Mouse (Mus musculus): ENCODE data around the gene St6galnac3. TPM values are rescaled to one million over a fixed set of nuclear protein-coding genes. Genes with fewer than 3 reads are reported as not detected.
A peak's percentile ranks its signal among the peaks of the same experiment; 100 is the strongest.

The St6galnac3 gene
- total and polyA plus RNA-seq, 2 experiments from 2014 or later: 7.3 to 9.9 TPM

GRCm38 (mm10) chr3:153584836-153585235 lies 140.1 kb downstream of the St6galnac3 start:
- no peak for TF ChIP-seq CTCF (IDR thresholded peaks at IDR 0.05; ENCODE audit: low read depth)
- ATAC-seq: peak; percentile 64

GRCm38 (mm10) chr3:153582065-153582464 lies 142.9 kb downstream of the St6galnac3 start:
- no peaks in the 10 kb centered on the region for H3K36me3 ChIP-seq (ENCODE audit: insufficient read depth, low read length)
- no peaks in the 10 kb centered on the region for H3K9me3 ChIP-seq (ENCODE audit: low read length)
- 72% methylated on average over 4 of the region's 4 CpGs for WGBS

More at GRCm38 (mm10) chr3:153584836-153585235, 140.1 kb downstream of the St6galnac3 start:
- Histone ChIP-seq H3K9ac (replicated peaks; ENCODE audit: low read length) (no peak overlapping the region), H3K4me3 (ENCODE audit: low read length) (no peak overlapping the region), H3K27me3 (ENCODE audit: insufficient read depth, low read length) (no peaks in the 10 kb centered on the region), H3K4me2 (ENCODE audit: low read depth, low read length) (no peak overlapping the region), H3K9me3 (ENCODE audit: low read length) (no peaks in the 10 kb centered on the region), H3K27ac (no peak overlapping the region), H3K36me3 (ENCODE audit: insufficient read depth, low read length) (no peaks in the 10 kb centered on the region), H3K4me1 (ENCODE audit: insufficient read depth, low read length) (peaks cover 7% of the 10 kb centered on the region)
- WGBS: 31% methylated on average over 3 of the region's 3 CpGs
- peak; percentile 71 for DNase-seq (ENCODE audit: low spot score)

GRCm38 (mm10) chr3:153580625-153581024 lies 144.3 kb downstream of the St6galnac3 start:
- Histone ChIP-seq H3K4me2 (ENCODE audit: low read depth, low read length) (no peak overlapping the region), H3K36me3 (ENCODE audit: insufficient read depth, low read length) (no peaks in the 10 kb centered on the region), H3K9ac (replicated peaks; ENCODE audit: low read length) (no peak overlapping the region), H3K4me1 (ENCODE audit: insufficient read depth, low read length) (peaks cover 7% of the 10 kb centered on the region; the same call in 1 of the 2 replicates), H3K27ac (no peak overlapping the region), H3K27me3 (ENCODE audit: insufficient read depth, low read length) (no peaks in the 10 kb centered on the region), H3K9me3 (ENCODE audit: low read length) (no peaks in the 10 kb centered on the region), H3K4me3 (ENCODE audit: low read length) (no peak overlapping the region)
- no peak for DNase-seq (ENCODE audit: low spot score)
- TF ChIP-seq CTCF (IDR thresholded peaks at IDR 0.05; ENCODE audit: low read depth): no peak
- whole genome bisulfite sequencing: 43% methylated on average over 2 of the region's 2 CpGs
- ATAC-seq: no peak

More at GRCm38 (mm10) chr3:153582065-153582464, 142.9 kb downstream of the St6galnac3 start:
- ATAC-seq (no peak), DNase-seq (ENCODE audit: low spot score) (no peak)
- no peak overlapping the region for H3K4me3 ChIP-seq (ENCODE audit: low read length)
- no peak overlapping the region for H3K27ac ChIP-seq
- H3K4me2 ChIP-seq (ENCODE audit: low read depth, low read length): no peak overlapping the region
- H3K4me1 ChIP-seq (ENCODE audit: insufficient read depth, low read length): peaks cover 7% of the 10 kb centered on the region
- H3K9ac ChIP-seq (replicated peaks; ENCODE audit: low read length): no peak overlapping the region
- no peak for TF ChIP-seq CTCF (IDR thresholded peaks at IDR 0.05; ENCODE audit: low read depth)
- no peaks in the 10 kb centered on the region for H3K27me3 ChIP-seq (ENCODE audit: insufficient read depth, low read length)

DNA sequence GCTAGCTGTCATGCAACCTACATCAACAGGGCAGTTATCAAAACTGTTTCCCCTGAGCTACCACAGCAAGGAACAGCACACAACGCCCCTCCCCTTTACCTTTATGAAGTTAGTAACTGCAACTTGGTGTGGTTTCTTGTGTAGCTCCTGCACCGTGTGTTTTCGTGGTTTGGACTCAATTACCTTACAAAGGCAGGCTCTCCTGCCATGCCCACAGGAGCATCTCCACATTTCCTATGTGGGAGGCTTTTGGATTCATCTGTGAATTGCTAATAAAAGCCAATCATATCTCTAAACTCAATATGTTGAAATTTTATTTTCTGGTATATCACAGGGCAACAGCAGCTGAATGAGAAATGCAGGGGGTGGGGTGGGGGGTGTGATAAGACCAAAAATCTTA lies 144.8 kb downstream of the St6galnac3 start:
- TF ChIP-seq CTCF (IDR thresholded peaks at IDR 0.05; ENCODE audit: low read depth): no peak
- H3K9ac ChIP-seq (replicated peaks; ENCODE audit: low read length): no peak overlapping the region
- no peaks in the 10 kb centered on the region for H3K36me3 ChIP-seq (ENCODE audit: insufficient read depth, low read length)
- peaks cover 7% of the 10 kb centered on the region; the same call in 1 of the 2 replicates for H3K4me1 ChIP-seq (ENCODE audit: insufficient read depth, low read length)
- DNase-seq (ENCODE audit: low spot score): no peak
- WGBS: 74% methylated on average over 3 of the region's 3 CpGs
- H3K4me3 ChIP-seq (ENCODE audit: low read length): no peak overlapping the region
- no peaks in the 10 kb centered on the region for H3K9me3 ChIP-seq (ENCODE audit: low read length)
- ATAC-seq: no peak
- H3K27ac ChIP-seq: no peak overlapping the region
- no peak overlapping the region for H3K4me2 ChIP-seq (ENCODE audit: low read depth, low read length)
- H3K27me3 ChIP-seq (ENCODE audit: insufficient read depth, low read length): no peaks in the 10 kb centered on the region

DNA sequence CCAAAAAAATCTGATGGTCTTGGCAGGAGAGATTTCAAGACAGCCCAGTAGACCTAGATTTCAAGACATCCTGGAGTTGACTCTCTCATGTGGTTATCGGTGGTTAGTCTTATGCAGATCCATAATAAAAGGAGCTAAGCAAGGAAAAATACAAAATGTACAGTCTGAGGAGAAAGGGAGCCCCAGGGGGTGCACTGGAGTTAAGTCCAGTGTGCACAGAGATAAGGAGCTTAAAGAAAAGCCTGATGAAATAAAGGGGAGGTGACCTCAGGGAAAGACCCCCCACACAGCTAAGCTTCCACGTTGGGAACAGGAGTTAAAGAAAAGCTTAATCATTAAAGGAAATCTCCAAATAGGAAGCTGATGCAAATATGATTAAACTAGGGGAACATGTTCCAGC lies 147.7 kb downstream of the St6galnac3 start:
- Histone ChIP-seq H3K27me3 (ENCODE audit: insufficient read depth, low read length) (no peaks in the 10 kb centered on the region), H3K36me3 (ENCODE audit: insufficient read depth, low read length) (no peaks in the 10 kb centered on the region), H3K4me2 (ENCODE audit: low read depth, low read length) (no peak overlapping the region), H3K9me3 (ENCODE audit: low read length) (no peaks in the 10 kb centered on the region), H3K9ac (replicated peaks; ENCODE audit: low read length) (no peak overlapping the region), H3K4me1 (ENCODE audit: insufficient read depth, low read length) (peaks cover 7% of the 10 kb centered on the region; the same call in 1 of the 2 replicates), H3K4me3 (ENCODE audit: low read length) (no peak overlapping the region), H3K27ac (no peak overlapping the region)
- 69% methylated on average over 2 of the region's 2 CpGs for WGBS
- no peak for ATAC-seq
- no peak for TF ChIP-seq CTCF (IDR thresholded peaks at IDR 0.05; ENCODE audit: low read depth)
- DNase-seq (ENCODE audit: low spot score): no peak

DNA sequence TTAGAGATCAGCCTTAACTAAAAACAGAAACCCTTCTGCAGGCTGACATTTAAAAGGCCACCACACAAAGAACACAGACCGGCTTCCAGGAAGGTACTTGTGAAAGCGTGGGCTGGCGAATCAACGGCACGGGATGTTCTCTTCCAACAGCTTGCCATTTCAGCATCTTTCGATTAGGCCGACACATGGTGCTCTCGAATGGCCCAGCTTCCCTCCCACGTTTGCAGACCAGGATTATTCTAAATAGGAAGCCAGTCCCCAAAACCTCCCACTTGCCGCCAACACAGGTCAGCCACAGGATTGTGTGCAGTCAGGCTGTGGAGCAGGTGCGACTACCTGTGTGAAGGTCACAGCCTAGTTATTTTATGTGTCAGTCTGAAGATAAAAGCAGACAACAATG lies 153.8 kb downstream of the St6galnac3 start:
- no peak for ATAC-seq
- H3K27ac ChIP-seq: no peak overlapping the region
- no peak overlapping the region for H3K9ac ChIP-seq (replicated peaks; ENCODE audit: low read length)

DNA sequence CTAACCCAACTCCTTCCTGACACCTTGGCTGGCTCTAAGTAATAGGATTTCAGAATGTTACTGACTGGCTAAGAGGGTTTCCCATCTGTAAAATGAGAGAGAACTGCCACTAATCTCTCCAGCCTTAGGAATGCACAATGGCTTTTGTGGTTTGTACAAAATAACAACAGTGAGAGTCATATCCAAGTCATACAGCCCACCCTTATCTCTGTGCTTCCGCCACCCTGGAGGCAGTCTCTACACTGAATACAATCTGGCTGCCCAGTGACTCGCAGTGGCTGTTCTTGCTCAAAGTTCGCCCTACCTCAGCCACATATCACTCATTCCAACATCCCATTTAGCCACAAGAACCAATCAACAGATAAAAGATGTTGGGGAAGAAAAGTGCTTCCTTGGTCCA lies 156.2 kb downstream of the St6galnac3 start:
- H3K27me3 ChIP-seq (ENCODE audit: insufficient read depth, low read length): no peaks in the 10 kb centered on the region

More for the DNA sequence above, 153.8 kb downstream of the St6galnac3 start:
- Histone ChIP-seq H3K36me3 (ENCODE audit: insufficient read depth, low read length) (no peaks in the 10 kb centered on the region), H3K4me3 (ENCODE audit: low read length) (no peak overlapping the region), H3K4me1 (ENCODE audit: insufficient read depth, low read length) (0 out of 2 replicates have a peak, but pooled peaks cover 4% of the 10 kb centered on the region), H3K9me3 (ENCODE audit: low read length) (no peaks in the 10 kb centered on the region), H3K27me3 (ENCODE audit: insufficient read depth, low read length) (no peaks in the 10 kb centered on the region), H3K4me2 (ENCODE audit: low read depth, low read length) (no peak overlapping the region)
- TF ChIP-seq CTCF (IDR thresholded peaks at IDR 0.05; ENCODE audit: low read depth): no peak
- no peak for DNase-seq (ENCODE audit: low spot score)
- 91% methylated on average over 11 of the region's 11 CpGs for WGBS

More for the DNA sequence above, 156.2 kb downstream of the St6galnac3 start:
- ATAC-seq (no peak), DNase-seq (ENCODE audit: low spot score) (no peak)
- Histone ChIP-seq H3K9ac (replicated peaks; ENCODE audit: low read length) (no peak overlapping the region), H3K4me2 (ENCODE audit: low read depth, low read length) (no peak overlapping the region), H3K4me1 (ENCODE audit: insufficient read depth, low read length) (0 out of 2 replicates have a peak, but pooled peaks cover 4% of the 10 kb centered on the region), H3K36me3 (ENCODE audit: insufficient read depth, low read length) (no peaks in the 10 kb centered on the region), H3K9me3 (ENCODE audit: low read length) (no peaks in the 10 kb centered on the region), H3K4me3 (ENCODE audit: low read length) (no peak overlapping the region), H3K27ac (no peak overlapping the region)
- no peak for TF ChIP-seq CTCF (IDR thresholded peaks at IDR 0.05; ENCODE audit: low read depth)
- WGBS: 90% methylated on average over 3 of the region's 3 CpGs
